Mouse (Mus musculus): ENCODE measurements around the gene Faap20. TPM values are rescaled to one million over a fixed set of nuclear protein-coding genes. Genes with fewer than 3 reads are reported as not detected.

Faap20 gene
- total and polyA plus RNA-seq, 3 experiments, result 31.0 to 45.0 (median 36.4) TPM

GRCm38 (mm10) chr4:155214793-155215192 is 34.8 kb upstream of the Faap20 start:
- in situ Hi-C loops (cut with MboI; ENCODE audit: low pct_ligation_motif_present, low pct_unique_long_range_greater_than_20kb, low sequenced_read_pairs) (no loop called here), dilution Hi-C loops (cut with MboI; ENCODE audit: extremely low pct_ligation_motif_present, extremely low pct_unique_long_range_greater_than_20kb, low sequenced_read_pairs) (no loop called here)
- Histone ChIP-seq H3K27ac (ENCODE audit: insufficient read depth, low read depth) (no peak overlapping the region), H3K79me2 (replicated peaks; ENCODE audit: control insufficient read depth, extremely low read depth, insufficient read depth, poor library complexity, severe bottlenecking) (peaks cover 98% of the 10 kb centered on the region), H3K36me3 (replicated peaks in 1 of 2; ENCODE audit: control insufficient read depth in 1 of 2, insufficient read depth in 1 of 2, low read length in 1 of 2) (peaks cover 19 to 82% of the 10 kb centered on the region in 2 experiments), H3K4me3 (replicated peaks in 1 of 3; ENCODE audit: low read depth in 2 of 3, low read length in 2 of 3, poor library complexity in 1 of 3) (no peak overlapping the region), H3K4me1 (ENCODE audit: control insufficient read depth in 1 of 2, insufficient read depth in 2 of 2) (peaks cover 40 to 86% of the 10 kb centered on the region in 2 experiments), H3K9me3 (replicated peaks; ENCODE audit: low read length) (no peaks in the 10 kb centered on the region), H3K9ac (ENCODE audit: insufficient read depth, low read depth) (no peak overlapping the region), H3K27me3 (replicated peaks) (no peaks in the 10 kb centered on the region), H3K4me2 (ENCODE audit: insufficient read depth, low read depth, poor library complexity, severe bottlenecking) (no peak overlapping the region)
- TF ChIP-seq SMC3 (IDR thresholded peaks at IDR 0.05; ENCODE audit: low read depth, low read length), result no peak
- no peak for TF ChIP-seq JUN (IDR thresholded peaks at IDR 0.05; ENCODE audit: insufficient read depth, low read depth, low read length)
- DNase-seq (ENCODE audit: extremely low read depth), result no peak

GRCm38 (mm10) chr4:155215203-155215602 is 34.4 kb upstream of the Faap20 start:
- no peak for DNase-seq (ENCODE audit: extremely low read depth)
- dilution Hi-C loops (cut with MboI; ENCODE audit: extremely low pct_ligation_motif_present, extremely low pct_unique_long_range_greater_than_20kb, low sequenced_read_pairs) (no loop called here), in situ Hi-C loops (cut with MboI; ENCODE audit: low pct_ligation_motif_present, low pct_unique_long_range_greater_than_20kb, low sequenced_read_pairs) (no loop called here)
- H3K36me3 ChIP-seq (replicated peaks in 1 of 2; ENCODE audit: control insufficient read depth in 1 of 2, insufficient read depth in 1 of 2, low read length in 1 of 2), result peaks cover 19 to 78% of the 10 kb centered on the region in 2 experiments
- no peak overlapping the region for H3K9ac ChIP-seq (ENCODE audit: insufficient read depth, low read depth)
- H3K4me1 ChIP-seq (ENCODE audit: control insufficient read depth in 1 of 2, insufficient read depth in 2 of 2), result peaks cover 40 to 86% of the 10 kb centered on the region in 2 experiments
- H3K4me3 ChIP-seq (replicated peaks in 1 of 3; ENCODE audit: low read depth in 2 of 3, low read length in 2 of 3, poor library complexity in 1 of 3), result no peak overlapping the region
- H3K27me3 ChIP-seq (replicated peaks), result no peaks in the 10 kb centered on the region
- H3K9me3 ChIP-seq (replicated peaks; ENCODE audit: low read length), result no peaks in the 10 kb centered on the region
- no peak overlapping the region for H3K4me2 ChIP-seq (ENCODE audit: insufficient read depth, low read depth, poor library complexity, severe bottlenecking)
- TF ChIP-seq IRF4 (IDR thresholded peaks at IDR 0.05; ENCODE audit: low read depth, low read length) (no peak), E2F4 (IDR thresholded peaks at IDR 0.05; ENCODE audit: insufficient replicate concordance, low read depth, low read length) (no peak), BHLHE40 (IDR thresholded peaks at IDR 0.05; ENCODE audit: low read depth, low read length) (no peak), SIN3A (IDR thresholded peaks at IDR 0.05; ENCODE audit: low read length) (no peak), EP300 (IDR thresholded peaks at IDR 0.05; ENCODE audit: low read length) (no peak), JUND (conservative IDR thresholded peaks at IDR 0.05; ENCODE audit: low read depth, low read length) (no peak), ZC3H11A (IDR thresholded peaks at IDR 0.05; ENCODE audit: low read depth, low read length) (no peak), POLR2A (IDR thresholded peaks at IDR 0.05; ENCODE audit: low read depth, low read length) (no peak), CHD2 (IDR thresholded peaks at IDR 0.05; ENCODE audit: low read length) (no peak), POLR2AphosphoS2 (IDR thresholded peaks at IDR 0.05; ENCODE audit: low read depth, low read length) (no peak), RAD21 (IDR thresholded peaks at IDR 0.05; ENCODE audit: low read depth, low read length) (no peak), ZKSCAN1 (IDR thresholded peaks at IDR 0.05; ENCODE audit: borderline replicate concordance, low read depth, low read length) (no peak), MAZ (IDR thresholded peaks at IDR 0.05; ENCODE audit: low read depth, low read length) (no peak)
- H3K79me2 ChIP-seq (replicated peaks; ENCODE audit: control insufficient read depth, extremely low read depth, insufficient read depth, poor library complexity, severe bottlenecking), result peaks cover 98% of the 10 kb centered on the region
- no peak overlapping the region for H3K27ac ChIP-seq (ENCODE audit: insufficient read depth, low read depth)
